Comparison of ENCODE assay signal across 16 mouse cellular contexts in genomic region chr15:80415132-80415531, GRCm38 (mm10).
"Had no signal": no experiment of that assay in that cellular context is flagged by ENCODE, and none has a peak within 500 bp of the region (broad histone marks: within the 10 kb centered on the region; RNA-seq: fewer than 3 reads in every experiment).

No protein-coding gene starts in this region.

- H3K9ac ChIP-seq: liver, embryonic 15.5 days; liver, postnatal 0 days; lung, embryonic 15.5 days; midbrain, embryonic 12.5 days; neural tube, embryonic 12.5 days; stomach, embryonic 15.5 days had no signal

- H3K4me2 ChIP-seq: liver, embryonic 15.5 days; lung, embryonic 15.5 days; midbrain, embryonic 12.5 days; neural tube, embryonic 12.5 days; stomach, embryonic 15.5 days had no signal

- ATAC-seq: liver, postnatal 0 days; midbrain, embryonic 16.5 days had no signal

- H3K36me3 ChIP-seq: liver, embryonic 15.5 days; lung, embryonic 15.5 days; midbrain, embryonic 12.5 days; neural tube, embryonic 12.5 days; stomach, embryonic 15.5 days had no signal

- H3K27ac ChIP-seq: liver, embryonic 15.5 days; macrophage; midbrain, embryonic 12.5 days; neural tube, embryonic 12.5 days; stomach, embryonic 15.5 days; stomach, postnatal 0 days had no signal

- DNase-seq: liver, postnatal 0 days; lung, adult 2 months; lung, postnatal 14 days; lung, postnatal 36 days; right cerebral cortex, postnatal 14 days; thymus, postnatal 14 days; thymus, postnatal 36 days had no signal

- H3K9me3 ChIP-seq: liver, embryonic 15.5 days; lung, embryonic 15.5 days; megakaryocyte, embryonic 14.5 days; midbrain, embryonic 12.5 days; neural tube, embryonic 12.5 days; stomach, embryonic 15.5 days had no signal

- H3K27me3 ChIP-seq: liver, embryonic 15.5 days; lung, embryonic 15.5 days; midbrain, embryonic 12.5 days; neural tube, embryonic 12.5 days; stomach, embryonic 15.5 days had no signal

- H3K4me1 ChIP-seq: liver, embryonic 15.5 days; midbrain, embryonic 12.5 days; stomach, embryonic 15.5 days had no signal

- H3K4me3 ChIP-seq: liver, embryonic 15.5 days; lung, embryonic 15.5 days; megakaryocyte, embryonic 14.5 days; midbrain, embryonic 12.5 days; neural tube, embryonic 12.5 days; stomach, embryonic 15.5 days had no signal
